Mouse (Mus musculus) adrenal gland, adult 8-10 months (tissue): Measurements from ENCODE around the gene Krt6b. TPM values are rescaled to one million over a fixed set of nuclear protein-coding genes. Genes with fewer than 3 reads are reported as not detected.
A peak's percentile ranks its signal among the peaks of the same experiment; 100 is the strongest.
"Not testable (repeated sequence)": the region's sequence is repeated elsewhere in the genome, so short reads cannot be mapped to it uniquely, and the experiment has no call there.

Source experiments
- DNase-seq: peaks from one replicate; pipeline ENCODE4 v3.0.0; 2022
- total RNA-seq, 4 experiments: library from RNA; stranded (reverse); gene quantifications; 2 replicates each; pipeline ENCODE4 v1.2.4; 2022

The Krt6b gene
- total RNA-seq, result not detected

GRCm38 (mm10) chr15:101680187-101680586 is at the start of gene Krt6b:
TSS of gene Krt6b (minus strand) at chr15:101680287.
- no peak for DNase-seq

- no peak for DNase-seq
Observed at GRCm38 (mm10) chr15:101724686-101725085, 44.6 kb upstream of the Krt6b start.

- DNase-seq, result no peak
Observed at GRCm38 (mm10) chr15:101715831-101716230, 35.7 kb upstream of the Krt6b start.

GRCm38 (mm10) chr15:101714356-101714755 is 34.3 kb upstream of the Krt6b start:
- DNase-seq, result no peak

GRCm38 (mm10) chr15:101713731-101714130 is 33.6 kb upstream of the Krt6b start:
- no peak for DNase-seq

- DNase-seq, result no peak
Observed at GRCm38 (mm10) chr15:101712720-101713119, 32.6 kb upstream of the Krt6b start, which contains the start of gene Krt5. TSS of gene Krt5 (minus strand) at chr15:101712898.

- DNase-seq, result no peak
Observed at GRCm38 (mm10) chr15:101708683-101709082, 28.6 kb upstream of the Krt6b start.

GRCm38 (mm10) chr15:101707454-101707853 is 27.4 kb upstream of the Krt6b start:
- DNase-seq, result no peak

- DNase-seq, result no peak
Observed at GRCm38 (mm10) chr15:101704066-101704465, 24.0 kb upstream of the Krt6b start.

- no peak for DNase-seq
Observed at GRCm38 (mm10) chr15:101702380-101702779, 22.3 kb upstream of the Krt6b start.

- DNase-seq, result no peak
Observed at GRCm38 (mm10) chr15:101699866-101700265, 19.8 kb upstream of the Krt6b start.

GRCm38 (mm10) chr15:101699192-101699591 is 19.1 kb upstream of the Krt6b start:
- DNase-seq, result no peak

GRCm38 (mm10) chr15:101697326-101698188 is 17.5 kb upstream of the Krt6b start:
- DNase-seq, result no peak

GRCm38 (mm10) chr15:101694207-101694606 is 14.1 kb upstream of the Krt6b start, which contains the start of gene Krt6a:
TSS of gene Krt6a (minus strand) at chr15:101694307.
- DNase-seq, result no peak

- not testable (repeated sequence) for DNase-seq
Observed at GRCm38 (mm10) chr15:101690460-101690859, 10.4 kb upstream of the Krt6b start.

- no peak for DNase-seq
Observed at GRCm38 (mm10) chr15:101688161-101688560, 8.1 kb upstream of the Krt6b start.

GRCm38 (mm10) chr15:101675978-101676377 is 4.1 kb downstream of the Krt6b start:
- DNase-seq, result no peak

- DNase-seq, result peak; percentile 6
Observed at GRCm38 (mm10) chr15:101652736-101653265, 27.3 kb downstream of the Krt6b start.

- DNase-seq, result no peak
Observed at GRCm38 (mm10) chr15:101647280-101647679, 32.8 kb downstream of the Krt6b start, which contains the start of gene Gm5478. TSS of gene Gm5478 (minus strand) at chr15:101647380.

- no peak for DNase-seq
Observed at GRCm38 (mm10) chr15:101627884-101628283, 52.2 kb downstream of the Krt6b start, which contains the start of gene Gm5414. TSS of gene Gm5414 (minus strand) at chr15:101628188.
